Mouse (Mus musculus) lung, postnatal 4 days (tissue): ENCODE measurements around the gene Zfp963.
A peak's percentile ranks its signal among the peaks of the same experiment; 100 is the strongest.

Experiments used
- DNase-seq, 2 experiments: peaks; one replicate each; pipeline ENCODE4 v3.0.0; 2021

The Zfp963 gene

GRCm38 (mm10) chr8:69749544-69750454, at the start of gene Zfp963:
Gene Zfp963, minus strand, starts transcription at chr8:69749970.
- DNase-seq: peak; percentile 97

GRCm38 (mm10) chr8:69799261-69799660, 49.5 kb upstream of the Zfp963 start:
- no peak for DNase-seq

GRCm38 (mm10) chr8:69797661-69798060, 47.9 kb upstream of the Zfp963 start:
- no peak for DNase-seq

GRCm38 (mm10) chr8:69796721-69797345, 47.1 kb upstream of the Zfp963 start:
- no peak for DNase-seq

DNA sequence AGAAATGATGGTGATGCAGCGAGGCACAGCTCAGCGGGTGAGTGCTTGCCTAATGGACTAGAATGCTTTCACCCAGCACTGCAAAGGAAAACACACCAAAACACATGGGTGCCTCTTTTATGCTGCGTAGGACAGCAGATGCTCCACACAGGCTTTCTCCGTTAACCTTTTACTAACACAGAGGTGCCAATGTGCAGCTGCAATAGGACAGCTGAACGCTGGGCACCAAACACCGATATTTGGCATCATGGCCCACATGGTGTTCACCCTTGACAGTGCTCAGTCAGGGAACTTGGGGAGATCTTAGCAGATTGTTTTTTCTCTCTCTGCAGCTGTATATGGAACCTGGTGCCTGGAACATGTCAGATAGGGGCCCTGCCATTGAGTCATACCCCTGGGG, 45.1 kb upstream of the Zfp963 start:
- DNase-seq: no peak

- no peak for DNase-seq
Observed at GRCm38 (mm10) chr8:69794096-69794495, 44.3 kb upstream of the Zfp963 start.

- DNase-seq: no peak
Observed at GRCm38 (mm10) chr8:69793666-69794065, 43.9 kb upstream of the Zfp963 start.

GRCm38 (mm10) chr8:69791415-69792068, 41.8 kb upstream of the Zfp963 start:
- DNase-seq: peak in 1 of 2 experiments; percentile 37

DNA sequence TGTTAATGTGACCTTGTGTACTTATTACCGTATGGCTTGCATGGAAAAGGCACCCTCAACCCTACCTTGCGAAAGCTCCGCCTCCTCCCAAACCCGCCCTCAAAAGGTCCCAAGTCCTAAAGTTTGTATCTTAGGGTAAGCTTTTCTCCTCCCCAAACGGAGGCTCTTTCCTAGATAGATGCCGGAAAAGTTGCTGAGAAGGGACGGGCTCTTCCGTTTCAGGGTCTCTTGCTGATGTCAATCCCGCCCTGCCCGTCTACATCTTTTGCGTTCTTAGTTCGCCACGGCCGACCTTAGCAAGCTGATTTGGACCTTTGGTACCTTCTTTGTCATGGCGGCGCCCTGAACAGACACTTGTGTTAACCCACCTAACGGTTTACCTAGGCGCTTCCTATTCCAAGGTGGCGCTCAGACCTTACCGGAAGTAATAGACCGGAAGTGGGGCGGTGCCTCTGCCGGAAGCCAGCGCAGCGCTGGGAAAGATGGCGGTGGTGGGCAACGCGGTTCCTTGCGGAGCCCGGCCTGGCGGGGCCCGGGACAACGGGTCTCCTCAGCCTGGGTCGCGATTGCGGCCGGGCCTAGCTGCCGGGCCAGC, 41.1 kb upstream of the Zfp963 start, which contains the start of the genes Atp13a1 and Zfp866:
Gene Atp13a1, plus strand, starts transcription at position 391 of the 595 bp plus-strand sequence.
Gene Zfp866, minus strand, starts transcription at position 406 of the 595 bp plus-strand sequence.
- DNase-seq: peak; percentile 90 to 92

DNA sequence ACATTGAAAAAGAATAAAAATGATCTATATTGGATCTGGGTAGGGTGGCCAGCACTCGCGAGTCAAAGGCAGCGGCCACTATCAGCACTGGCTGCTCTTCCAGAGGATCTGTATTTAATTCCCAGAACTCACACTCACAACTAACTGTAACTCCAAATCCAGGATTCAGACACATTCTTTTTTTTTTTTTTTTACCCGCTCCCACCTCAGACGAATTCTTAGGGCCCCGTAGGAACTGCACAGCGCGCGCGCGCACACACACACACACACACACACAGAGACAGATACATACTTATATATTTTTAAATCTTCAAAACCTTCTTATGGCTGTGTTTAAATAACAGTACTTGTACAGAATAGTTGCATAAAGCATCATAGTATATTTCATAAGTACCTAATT, 40.6 kb upstream of the Zfp963 start:
- no peak for DNase-seq

DNA sequence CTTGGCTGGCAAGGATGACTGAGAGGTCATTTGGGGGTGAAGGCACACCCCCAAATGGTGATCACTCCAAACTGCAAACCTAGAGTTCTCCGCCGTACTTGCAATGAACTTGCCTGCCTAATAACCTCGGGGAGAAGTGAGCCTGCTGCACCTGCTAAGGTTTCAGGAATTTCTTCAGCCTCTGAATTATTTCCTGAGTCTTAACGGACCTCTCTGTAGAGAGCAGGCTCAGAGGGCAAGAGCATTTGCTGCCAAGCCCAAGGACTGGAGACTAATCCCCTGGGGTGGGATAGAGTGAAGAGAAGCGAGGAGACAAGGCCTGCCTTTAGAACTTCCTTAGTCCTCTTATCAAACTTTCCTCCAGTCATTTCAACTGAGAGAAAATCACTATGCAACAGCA, 40.0 kb upstream of the Zfp963 start:
- no peak for DNase-seq

GRCm38 (mm10) chr8:69789105-69789504, 39.3 kb upstream of the Zfp963 start:
- DNase-seq: no peak

DNA sequence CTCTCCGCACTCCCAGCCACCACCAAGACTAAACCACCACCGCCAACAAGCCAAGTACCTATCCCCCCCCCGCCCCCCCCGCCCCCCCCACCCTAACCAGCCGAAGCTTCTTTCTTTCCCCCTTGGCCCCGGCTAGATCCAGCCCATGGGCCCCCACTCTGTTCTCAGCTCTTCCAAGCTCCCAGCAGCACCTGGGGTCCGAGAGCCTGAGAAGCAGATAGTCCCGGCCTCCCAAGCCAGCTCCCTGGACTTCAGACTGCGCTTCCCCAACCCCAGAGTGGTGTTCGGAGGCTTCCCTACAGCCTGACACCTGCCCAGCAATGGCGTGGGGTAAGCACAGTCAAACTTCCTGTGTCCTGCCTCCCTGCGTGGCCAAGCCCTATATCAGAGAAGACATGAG, 27.3 kb upstream of the Zfp963 start:
- DNase-seq: no peak

DNA sequence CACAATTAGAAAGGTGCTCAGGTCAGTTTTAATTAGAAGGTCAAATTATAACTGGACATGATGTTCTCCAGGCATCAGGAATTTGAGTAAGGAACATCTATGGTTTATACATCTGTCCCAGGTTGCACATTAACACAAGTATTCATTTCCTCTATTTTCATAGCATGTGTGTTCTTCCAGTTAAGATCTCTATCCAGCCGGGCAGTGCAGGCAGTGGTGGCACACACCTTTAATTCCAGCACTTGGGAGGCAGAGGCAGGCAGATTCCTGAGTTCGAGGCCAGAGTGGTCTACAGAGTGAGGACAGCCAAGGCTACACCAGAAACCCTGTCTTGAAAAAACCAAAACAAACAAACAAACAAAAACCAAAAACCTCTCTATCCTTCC, 25.4 kb upstream of the Zfp963 start:
- no peak for DNase-seq

DNA sequence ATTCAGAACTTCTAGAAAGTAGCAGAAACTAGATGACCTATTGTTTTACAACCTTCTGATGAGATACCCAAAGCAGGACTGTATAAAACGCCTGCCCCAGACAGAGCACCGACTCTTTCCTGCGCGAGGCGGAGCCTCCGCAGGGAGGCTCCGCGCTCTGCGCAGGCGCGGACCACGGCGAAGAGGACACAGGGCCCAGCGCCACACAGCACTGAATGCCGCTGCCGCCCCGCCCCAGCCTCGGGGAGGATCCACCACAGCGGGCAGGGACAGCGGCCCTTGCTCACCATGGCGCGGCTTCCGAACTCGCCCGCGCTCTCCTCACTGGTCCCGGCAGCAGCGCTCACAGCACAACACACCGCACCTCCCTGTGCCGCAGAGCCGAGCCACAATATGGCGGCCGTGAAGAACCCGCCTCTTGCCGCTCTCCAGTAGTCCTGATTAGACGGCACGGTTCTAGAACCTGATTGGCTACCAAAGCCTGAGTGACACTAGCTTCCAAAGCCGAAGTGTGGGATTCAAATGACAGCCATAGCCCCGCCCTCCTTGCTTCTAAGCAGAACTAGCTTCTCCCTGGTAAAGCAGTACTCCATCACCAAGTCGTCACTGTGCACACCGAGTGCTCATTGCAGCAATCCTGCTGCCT, 24.9 kb upstream of the Zfp963 start, which contains the start of gene Gm20422:
Gene Gm20422, minus strand, starts transcription at position 384 of the 646 bp plus-strand sequence.
- DNase-seq: peak; percentile 91 to 94

DNA sequence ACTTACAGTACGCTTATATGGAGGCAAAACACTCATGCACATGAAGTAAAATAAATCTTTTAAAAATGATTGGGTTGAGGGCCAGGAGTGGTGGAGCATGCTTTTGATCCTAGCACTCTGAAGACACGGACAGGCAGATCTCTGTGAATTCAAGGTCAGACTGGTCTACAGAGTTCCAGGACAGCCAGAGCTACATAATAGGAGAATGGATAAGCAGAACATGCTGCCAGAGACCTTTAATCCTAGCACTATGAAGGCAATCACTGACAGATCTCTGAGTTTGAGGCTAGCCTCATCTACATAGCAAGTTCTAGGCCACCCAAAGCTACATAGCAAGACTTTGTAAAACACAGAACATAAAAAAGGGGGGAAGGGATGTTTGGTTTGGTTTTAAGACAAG, 22.3 kb upstream of the Zfp963 start:
- no peak for DNase-seq

DNA sequence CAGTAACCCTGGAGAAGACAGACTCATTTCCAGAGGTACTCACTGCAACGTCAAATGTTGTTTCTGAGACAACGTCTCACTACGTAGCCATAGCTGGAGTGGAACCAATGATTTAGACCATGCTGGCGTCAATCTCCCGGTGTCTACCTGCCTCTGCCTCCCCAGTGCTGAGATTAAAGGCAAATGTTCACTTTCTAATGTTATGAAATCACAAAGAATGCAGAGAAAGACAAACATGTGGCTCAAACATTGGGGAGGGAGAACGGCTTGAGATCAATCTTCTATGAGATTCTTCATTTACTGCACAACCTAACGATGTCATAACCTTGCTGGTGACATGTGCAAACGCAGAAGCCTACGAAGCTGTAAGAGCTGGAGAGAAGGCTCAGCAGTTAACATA, 21.5 kb upstream of the Zfp963 start:
- no peak for DNase-seq

DNA sequence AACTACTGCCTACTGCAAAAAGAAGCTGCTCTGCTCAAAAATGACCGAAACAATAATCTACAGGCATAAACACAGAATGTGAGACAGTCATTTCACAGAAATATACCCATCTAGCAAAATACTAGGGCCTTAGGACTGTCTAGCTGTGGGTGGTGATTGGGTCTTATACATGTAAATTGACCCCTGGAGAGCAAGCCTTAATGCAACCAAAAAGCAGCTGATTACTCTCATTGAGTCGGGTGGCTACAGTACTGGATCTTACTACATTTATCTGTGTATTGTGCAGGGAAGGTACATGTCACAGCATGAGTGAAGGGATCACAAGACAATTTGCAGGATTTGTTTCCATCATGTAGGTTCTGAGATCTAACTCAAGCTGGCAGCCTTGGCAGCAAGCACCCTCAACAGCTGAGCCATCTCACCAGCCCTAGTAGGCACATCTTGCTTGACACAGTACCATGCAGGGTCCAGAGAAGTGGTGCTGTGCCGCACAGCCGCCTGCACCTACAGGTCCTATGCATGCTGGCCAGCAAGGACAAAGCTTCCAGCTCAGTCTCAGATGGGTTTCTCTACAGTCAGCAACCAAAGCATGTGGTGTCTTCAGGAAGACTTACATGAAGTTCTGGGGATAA, 12.2 kb upstream of the Zfp963 start:
- no peak for DNase-seq

DNA sequence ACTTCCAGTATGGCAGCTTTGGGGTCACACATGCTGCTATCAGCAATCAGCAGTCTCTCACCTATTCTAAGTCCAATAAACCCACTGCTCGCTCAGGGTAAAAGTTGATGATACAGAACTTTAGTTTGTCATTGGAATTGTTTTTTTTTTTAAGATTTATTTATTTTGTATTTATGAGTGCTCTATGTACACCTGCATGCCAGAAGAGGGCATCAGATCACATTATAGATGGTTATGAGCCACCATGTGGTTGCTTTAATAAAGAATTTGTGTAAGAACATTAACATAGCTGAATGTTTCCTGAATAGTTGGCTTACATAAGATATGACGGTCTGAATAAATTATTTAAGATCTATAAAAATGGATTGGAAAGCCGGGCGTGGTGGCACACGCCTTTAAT, 8.5 kb upstream of the Zfp963 start:
- no peak for DNase-seq

DNA sequence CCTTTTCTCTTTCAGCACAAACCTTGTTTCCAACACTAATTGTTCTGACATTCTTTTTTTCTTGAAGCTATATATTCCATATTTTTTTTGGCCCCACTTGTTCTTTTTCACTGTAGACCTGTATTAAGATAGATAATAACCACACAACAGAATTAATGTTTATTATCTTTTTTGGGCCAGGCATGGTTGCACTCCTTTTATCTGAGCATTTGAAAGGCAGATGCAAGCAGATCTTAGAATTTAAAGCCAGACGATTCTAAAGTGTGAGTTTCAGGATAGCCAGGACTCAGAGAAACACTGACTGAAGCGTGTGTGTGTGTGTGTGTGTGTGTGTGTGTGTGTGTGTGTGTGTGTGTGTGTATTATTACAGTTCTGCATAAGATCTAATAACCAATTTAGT, 2.7 kb upstream of the Zfp963 start:
- DNase-seq: no peak

DNA sequence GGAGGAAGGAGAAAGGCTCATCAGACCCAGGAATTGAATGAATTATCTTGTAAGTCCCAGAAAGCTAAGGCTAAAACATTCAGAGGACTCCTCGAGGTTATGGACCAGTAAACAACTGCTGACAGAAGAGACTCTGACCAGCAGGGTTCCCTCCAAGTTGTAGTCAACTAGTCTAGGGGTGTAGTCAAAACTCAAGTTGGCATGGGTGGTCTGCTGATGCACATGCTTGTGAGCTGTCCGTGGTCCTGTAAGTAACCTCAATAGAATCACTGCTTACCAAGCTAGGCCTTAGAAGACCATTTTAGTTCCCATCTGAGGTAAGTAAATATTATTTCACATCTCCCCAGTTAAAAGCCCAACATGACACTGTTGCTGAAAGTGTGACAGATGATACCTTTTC, 8.5 kb downstream of the Zfp963 start:
- no peak for DNase-seq

GRCm38 (mm10) chr8:69740763-69741162, 9.0 kb downstream of the Zfp963 start:
- DNase-seq: no peak
